Mouse (Mus musculus): ENCODE data around the gene Chd5.
A peak's percentile ranks its signal among the peaks of the same experiment; 100 is the strongest.

Chd5 gene

GRCm38 (mm10) chr4:152434836-152435235 lies 96.4 kb downstream of the Chd5 start:
- DNase-seq (ENCODE audit: low spot score in 2 of 2), result peak; percentile 81 to 92

- DNase-seq (ENCODE audit: low spot score in 2 of 2), result peak; percentile 54 to 74
These were observed 96.8 kb downstream of the Chd5 start for GRCm38 (mm10) chr4:152435255-152435654.

Data from frontal cortex, postnatal 10 days (tissue).